Mouse (Mus musculus) left cerebral cortex, adult 6 months (tissue): ENCODE data around the gene Nos3. TPM values are rescaled to one million over a fixed set of nuclear protein-coding genes. Genes with fewer than 3 reads are reported as not detected.

ENCODE experiments used
- long read RNA-seq, 2 experiments: library from polyadenylated mRNA; unstranded; transcript quantifications; one replicate each; pipeline ENCODE4 v2.0.0; 2019 to 2020
- polyA plus RNA-seq: library from polyadenylated mRNA; unstranded; fragments of <200 nt; fragmentation: Nextera tagmentation; gene quantifications from 2 replicates; pipeline ENCODE4 v1.2.3, GENCODE M21; 2021

Gene Nos3
- 1.5 and 3.2 TPM in 2 replicates for polyA plus RNA-seq
- long read RNA-seq, experiment 1, full-length matches to known transcripts = 7 of 13 reads
- long read RNA-seq, experiment 1, partial matches to known transcripts = 1 of 13 reads
- long read RNA-seq, experiment 1, other reads (novel, unspliced or antisense) = 5 of 13 reads
- long read RNA-seq, experiment 2, partial matches to known transcripts = 4 of 4 reads
- long read RNA-seq, experiment 2, other reads (novel, unspliced or antisense) = 0 of 4 reads

GRCm38 (mm10) chr5:24364508-24364907 lies at the start of gene Nos3:
Nos3 (plus strand) TSS chr5:24364810.

GRCm38 (mm10) chr5:24351278-24351677 lies 13.3 kb upstream of the Nos3 start, which contains the start of gene Kcnh2:
Kcnh2 (minus strand) TSS chr5:24351604.

GRCm38 (mm10) chr5:24391864-24392263 lies 27.3 kb downstream of the Nos3 start, which contains the start of gene Atg9b:
Atg9b (minus strand) TSS chr5:24392143.

GRCm38 (mm10) chr5:24393392-24393997 lies 28.9 kb downstream of the Nos3 start, which contains the start of gene Abcb8:
Abcb8 (plus strand) TSS chr5:24393663.

GRCm38 (mm10) chr5:24413042-24413693 lies 48.6 kb downstream of the Nos3 start, which contains the start of gene Asic3:
Asic3 (plus strand) TSS chr5:24413392.

GRCm38 (mm10) chr5:24423129-24424003 lies 58.8 kb downstream of the Nos3 start, which contains the start of the genes Cdk5 and Slc4a2:
Cdk5 (minus strand) TSS chr5:24423530.
Slc4a2 (plus strand) TSS chr5:24423837.

Other genes with a start within 250 kb of the Nos3 start
- 8.2 and 9.6 TPM in 2 replicates for gene Nupl2, start 199.8 kb upstream of the Nos3 start, polyA plus RNA-seq
- 4.9 and 5.1 TPM in 2 replicates for gene Kcnh2, start 13.2 kb upstream of the Nos3 start, polyA plus RNA-seq
- gene Atg9b, start 27.3 kb downstream of the Nos3 start, polyA plus RNA-seq = 1.5 and 4.8 TPM in 2 replicates
- 35.4 and 46.1 TPM in 2 replicates for gene Abcb8, start 28.9 kb downstream of the Nos3 start, polyA plus RNA-seq
- not detected in 2 replicates for gene Asic3, start 48.6 kb downstream of the Nos3 start, polyA plus RNA-seq
- 125 and 165 TPM in 2 replicates for gene Cdk5, start 58.7 kb downstream of the Nos3 start, polyA plus RNA-seq
- gene Slc4a2, start 59.0 kb downstream of the Nos3 start, polyA plus RNA-seq = 9.5 and 9.9 TPM in 2 replicates
- gene Fastk, start 80.5 kb downstream of the Nos3 start, polyA plus RNA-seq = 144 and 180 TPM in 2 replicates
- 35.2 and 37.2 TPM in 2 replicates for gene Tmub1, start 83.0 kb downstream of the Nos3 start, polyA plus RNA-seq
- gene Agap3, start 87.4 kb downstream of the Nos3 start, polyA plus RNA-seq = 59.0 and 78.2 TPM in 2 replicates
- gene Gbx1, start 162.4 kb downstream of the Nos3 start, polyA plus RNA-seq = 0.05 and 0.07 TPM in 2 replicates
- 0.51 and 0.61 TPM in 2 replicates for gene Asb10, start 176.2 kb downstream of the Nos3 start, polyA plus RNA-seq
- gene 4931409K22Rik, start 192.0 kb downstream of the Nos3 start, polyA plus RNA-seq = not detected in 2 replicates
- gene Abcf2, start 212.7 kb downstream of the Nos3 start, polyA plus RNA-seq = 65.0 and 76.5 TPM in 2 replicates
- gene Chpf2, start 221.9 kb downstream of the Nos3 start, polyA plus RNA-seq = 15.5 and 16.0 TPM in 2 replicates